Mouse (Mus musculus): ENCODE measurements at regions not wholly inside any gene's neighbourhood (a gene's known extent, or its start where the extent isn't known, plus 50 kb on each side); places are given as distances from the start of the nearest gene placed in this dataset.

- in situ Hi-C loops (cut with MboI, MseI): loop anchor here (10.0 to 25.0 kb wide), 2 partner anchors 65 to 1613 kb away; partner anchors contain the start of gene Cenpe
These were observed 54.8 kb upstream of the Tet2 start for GRCm38 (mm10) chr3:133599731-133600130.

- in situ Hi-C loops (cut with MboI, MseI): no loop called here
These were observed 55.7 kb upstream of the Tet2 start for GRCm38 (mm10) chr3:133600447-133601220.

- in situ Hi-C loops (cut with MboI, MseI): no loop called here
These were observed 60.5 kb upstream of the Tet2 start for GRCm38 (mm10) chr3:133605460-133605859.

DNA sequence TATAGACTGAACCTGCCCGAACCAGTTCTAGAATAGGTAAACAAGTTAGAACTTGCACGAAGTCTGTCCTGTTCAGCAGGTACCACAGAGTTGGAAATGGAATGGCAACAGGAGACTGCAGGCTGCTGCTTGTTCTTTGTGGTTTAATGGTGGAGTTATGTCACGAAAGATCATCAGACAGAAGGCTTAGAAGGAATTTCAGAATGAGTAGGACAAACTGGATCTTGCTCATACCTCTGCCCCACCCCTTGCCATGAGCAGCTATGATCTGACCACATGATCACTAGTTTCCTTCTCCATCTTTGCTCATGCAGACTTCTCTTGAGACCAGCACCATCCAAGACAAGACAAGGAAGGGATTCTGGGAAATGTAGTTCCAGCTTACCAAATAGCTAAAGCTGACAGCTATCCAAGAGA lies 63.9 kb upstream of the Tet2 start:
- in situ Hi-C loops (cut with MboI, MseI): no loop called here

DNA sequence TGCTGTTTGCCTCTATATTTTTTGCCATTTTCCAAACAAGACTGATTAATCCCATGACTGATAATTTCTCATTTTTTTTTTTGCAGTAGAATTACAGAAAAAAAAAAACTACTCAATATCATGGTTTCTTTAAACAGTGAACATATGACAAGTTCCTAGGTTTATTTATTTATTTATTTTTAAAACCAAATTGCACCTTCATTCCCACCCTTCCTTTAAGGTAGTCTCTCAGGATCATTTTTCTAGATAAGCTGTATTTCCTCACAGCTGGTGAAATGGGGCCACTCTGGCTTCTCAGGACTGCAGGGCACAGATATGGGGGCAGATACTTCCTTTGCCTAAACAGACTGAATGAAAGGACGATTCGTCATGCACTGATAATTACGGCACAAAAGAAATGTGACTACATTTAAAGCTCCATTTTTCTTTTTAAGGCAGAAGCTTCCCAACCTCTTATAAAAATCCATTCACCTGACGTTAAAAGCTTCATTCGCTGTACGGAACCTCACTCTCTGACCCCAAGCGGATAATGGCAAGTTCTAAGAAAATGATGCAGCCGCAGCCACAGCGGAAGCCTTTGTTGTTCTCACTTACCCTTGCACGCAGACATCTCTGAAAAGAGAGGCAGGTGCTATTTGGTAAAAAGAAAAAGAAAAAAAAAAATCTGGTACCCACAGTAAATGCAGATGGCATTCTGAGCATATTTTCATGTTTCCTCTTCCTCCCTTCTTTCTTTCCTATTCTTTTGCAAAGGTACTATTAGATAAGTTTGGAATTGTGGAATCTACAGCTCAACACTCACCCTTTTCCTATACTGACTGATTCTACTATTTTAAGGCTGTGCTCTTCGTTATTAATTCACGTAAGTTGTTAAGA lies 69.1 kb upstream of the Tet2 start:
- in situ Hi-C loops (cut with MboI, MseI): no loop called here

- in situ Hi-C loops (cut with MboI, MseI): no loop called here
These were observed 69.9 kb upstream of the Tet2 start for GRCm38 (mm10) chr3:133614712-133615426.

- in situ Hi-C loops (cut with MboI, MseI): no loop called here
These were observed 72.1 kb upstream of the Tet2 start for GRCm38 (mm10) chr3:133617036-133617435.

DNA sequence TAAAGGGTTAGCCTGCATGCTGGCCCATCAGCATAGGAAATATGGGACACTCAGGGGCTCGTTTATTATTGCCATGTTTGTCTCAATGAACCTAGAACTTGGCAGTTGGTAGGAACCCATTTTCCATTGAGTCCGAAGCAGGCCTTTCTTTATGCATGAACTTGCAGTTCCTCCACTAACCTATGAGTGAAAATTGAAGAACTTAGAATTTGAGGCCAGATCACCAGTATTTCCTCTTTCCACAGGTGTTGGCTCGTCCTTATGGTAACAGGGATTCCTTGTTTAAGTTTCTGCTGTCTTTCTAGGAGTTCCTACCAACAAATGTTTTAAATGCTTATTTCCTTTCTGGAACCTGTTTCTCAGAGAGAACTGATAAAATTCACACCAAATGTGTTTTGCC lies 73.6 kb upstream of the Tet2 start:
- in situ Hi-C loops (cut with MboI, MseI): no loop called here

DNA sequence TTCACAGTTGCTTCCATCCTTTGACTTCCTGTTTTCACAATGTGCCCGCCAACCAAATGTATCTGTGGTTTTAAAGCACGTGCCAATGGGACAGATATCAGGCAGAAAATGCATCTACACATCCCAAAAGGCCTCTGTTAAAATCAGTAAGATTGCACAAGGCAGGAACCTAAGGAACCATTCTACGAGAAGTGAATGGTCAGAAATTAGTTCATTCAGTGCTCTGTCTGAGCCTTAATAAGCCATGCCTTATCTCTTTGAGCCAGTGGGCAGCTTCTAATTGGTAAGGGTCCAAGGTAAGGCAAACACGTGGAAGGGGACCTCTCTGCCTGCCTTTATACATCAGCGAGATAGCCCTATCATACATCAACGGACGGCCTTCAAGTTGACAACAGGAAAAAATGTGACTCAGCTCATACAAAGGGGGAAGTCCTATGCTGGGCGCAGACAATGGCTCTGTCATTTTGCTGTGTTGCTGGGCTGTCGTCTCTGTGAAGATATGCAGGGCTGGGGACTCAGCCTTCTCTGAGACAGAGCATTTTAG lies 78.3 kb upstream of the Tet2 start:
- in situ Hi-C loops (cut with MboI, MseI): loop anchor here (5.0 kb wide), 1 partner anchor 546 kb away; no protein-coding TSS in a partner anchor

GRCm38 (mm10) chr3:133624079-133624875 lies 79.3 kb upstream of the Tet2 start:
- in situ Hi-C loops (cut with MboI, MseI): loop anchor here (5.0 kb wide), 1 partner anchor 547 kb away; no protein-coding TSS in a partner anchor

GRCm38 (mm10) chr3:133625046-133625445 lies 80.1 kb upstream of the Tet2 start:
- in situ Hi-C loops (cut with MboI, MseI): loop anchor here (5.0 kb wide), 1 partner anchor 38 kb away; no protein-coding TSS in a partner anchor

DNA sequence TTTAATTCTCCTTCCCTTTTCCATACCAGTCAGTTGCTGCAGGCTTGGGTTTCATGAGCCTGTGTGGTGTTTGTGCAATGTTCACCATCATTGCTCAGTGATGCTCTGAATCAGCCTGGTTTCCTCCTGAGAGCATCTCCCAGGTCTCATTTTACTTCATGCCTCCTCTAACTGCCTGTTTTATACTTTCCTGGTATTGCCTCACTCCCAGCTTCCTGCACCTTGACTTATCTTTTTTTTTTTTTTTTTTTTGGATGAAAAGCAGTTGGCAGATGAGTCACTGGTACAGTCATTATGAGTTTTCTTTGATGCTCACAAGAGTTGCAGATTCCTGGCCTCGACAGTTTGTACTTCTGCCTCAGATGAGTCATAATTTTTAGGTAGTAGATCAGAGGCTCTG lies 81.5 kb upstream of the Tet2 start:
- in situ Hi-C loops (cut with MboI, MseI): loop anchor here (5.0 kb wide), 1 partner anchor 39 kb away; no protein-coding TSS in a partner anchor

DNA sequence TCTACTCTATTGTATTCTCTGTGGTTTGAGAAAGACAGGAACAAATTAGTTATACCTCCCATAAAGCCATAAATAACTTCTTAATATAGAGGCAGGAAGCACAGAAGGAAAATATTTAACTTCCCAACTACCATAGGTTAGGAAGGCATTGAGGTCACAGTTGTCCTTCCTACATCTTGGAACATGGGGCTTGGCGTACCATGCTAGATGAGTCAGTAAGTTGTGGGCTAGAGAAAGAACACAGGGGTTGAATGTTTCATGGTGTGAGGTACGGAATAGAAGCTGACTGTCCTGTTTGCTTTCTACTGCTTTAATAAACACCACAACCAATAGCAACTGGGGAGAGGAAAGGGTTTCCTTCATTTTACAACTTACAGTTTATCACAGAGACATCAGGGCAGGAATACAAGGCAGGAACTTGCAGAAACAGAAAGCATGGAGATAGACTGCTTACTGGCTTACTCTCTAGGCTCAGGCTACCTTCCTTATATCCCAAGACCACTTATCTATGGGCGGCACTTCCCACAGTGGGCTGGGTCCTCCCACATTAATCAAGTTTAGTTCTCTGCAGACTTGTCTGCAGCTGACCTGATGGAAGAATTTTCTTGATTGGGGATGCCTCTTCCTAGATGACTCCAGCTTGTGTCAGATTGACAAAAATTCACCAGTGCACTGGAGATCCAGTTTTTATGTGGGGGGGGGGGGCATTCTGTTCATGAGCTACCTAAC lies 82.3 kb upstream of the Tet2 start:
- in situ Hi-C loops (cut with MboI, MseI): loop anchor here (5.0 kb wide), 1 partner anchor 40 kb away; no protein-coding TSS in a partner anchor

DNA sequence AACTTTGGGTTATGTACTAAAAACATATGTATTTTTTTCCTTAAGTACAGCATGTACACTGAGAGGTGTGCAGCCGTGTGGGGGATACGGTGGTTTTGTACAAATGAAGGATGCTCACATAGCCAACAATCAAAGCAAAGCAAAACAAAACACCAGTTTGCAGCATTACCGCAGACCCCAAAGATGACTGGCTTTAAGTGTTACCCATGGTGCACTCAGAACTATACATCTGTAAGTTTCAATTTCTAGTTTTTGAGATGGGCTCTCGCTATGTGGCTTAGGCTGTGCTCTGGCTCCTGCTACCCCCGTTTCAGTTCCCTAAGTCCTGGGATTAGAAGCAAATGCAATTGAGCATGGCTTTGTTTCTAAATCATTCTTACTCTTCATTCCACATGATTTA lies 89.4 kb upstream of the Tet2 start:
- in situ Hi-C loops (cut with MboI, MseI): no loop called here

GRCm38 (mm10) chr3:133645604-133646003 lies 100.7 kb upstream of the Tet2 start:
- in situ Hi-C loops (cut with MboI, MseI): no loop called here

DNA sequence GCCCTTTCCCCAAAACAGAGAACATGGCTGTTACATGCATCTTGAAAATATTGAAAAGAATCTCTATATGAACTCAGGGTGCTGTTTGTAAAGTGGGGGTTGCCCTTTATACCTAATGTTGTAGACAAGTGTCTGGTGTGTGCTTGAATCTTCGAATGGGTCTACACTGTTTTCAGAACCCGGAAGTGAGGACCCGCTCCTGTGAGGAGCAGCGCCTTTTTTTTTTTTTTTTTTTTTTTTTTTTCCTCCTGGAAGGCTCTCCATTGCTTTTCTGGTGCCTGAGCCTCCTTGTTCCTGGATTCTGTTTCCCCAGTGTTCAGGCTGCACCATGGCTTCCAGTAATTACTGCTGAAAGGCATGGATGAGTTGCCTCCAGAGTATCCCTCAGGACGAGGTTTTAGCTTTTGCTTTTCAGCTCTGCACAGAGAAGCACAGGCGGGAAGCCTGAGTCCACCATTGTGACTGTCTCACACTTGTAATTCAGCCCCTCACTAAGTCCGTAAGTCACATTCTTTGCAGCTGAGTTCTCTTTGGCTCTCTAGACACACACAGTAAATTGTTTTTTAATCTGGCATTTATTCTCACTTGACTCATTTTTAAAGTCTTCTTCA lies 101.6 kb upstream of the Tet2 start:
- in situ Hi-C loops (cut with MboI, MseI): no loop called here

GRCm38 (mm10) chr3:133650025-133650424 lies 105.1 kb upstream of the Tet2 start:
- in situ Hi-C loops (cut with MboI, MseI): no loop called here

DNA sequence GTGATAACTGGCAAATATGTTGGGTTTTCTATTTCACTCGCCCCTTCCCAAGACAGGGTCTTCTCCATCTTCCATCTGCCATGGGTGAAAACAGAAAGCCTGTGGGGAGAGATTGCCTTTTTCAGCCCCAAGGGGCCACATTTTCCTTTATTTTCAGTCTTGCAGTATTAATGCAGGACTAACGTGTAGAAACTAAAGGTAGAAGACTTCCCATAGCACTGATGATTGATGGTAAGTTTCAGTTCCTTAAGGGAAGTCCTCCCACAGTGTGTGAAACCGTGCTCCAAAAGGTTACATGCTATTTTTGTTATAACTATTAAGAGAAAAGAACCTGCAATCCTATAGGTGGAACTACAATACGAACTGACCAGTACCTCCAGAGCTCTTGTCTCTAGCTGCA lies 107.1 kb upstream of the Tet2 start:
- in situ Hi-C loops (cut with MboI, MseI): no loop called here

DNA sequence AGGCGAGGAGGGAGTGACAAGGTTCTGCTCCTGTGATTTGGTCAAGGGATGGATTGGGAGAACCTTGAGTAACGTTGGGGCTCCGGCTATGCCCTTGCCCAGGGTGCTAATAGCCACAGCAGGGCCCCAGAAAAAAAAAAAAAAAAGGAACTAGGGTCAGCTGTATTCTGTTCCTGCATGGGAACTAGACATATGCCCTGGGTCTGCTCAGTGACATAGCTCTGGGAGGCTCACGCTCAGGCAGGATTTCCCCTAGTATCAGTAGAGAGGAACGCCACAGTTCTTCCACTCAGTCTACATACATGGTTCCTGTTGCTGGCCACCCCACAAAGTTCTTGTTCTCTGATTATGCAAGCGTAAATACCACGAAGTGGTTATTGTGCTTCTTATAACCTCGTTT lies 114.8 kb upstream of the Tet2 start:
- in situ Hi-C loops (cut with MboI, MseI): no loop called here
